Mouse (Mus musculus) gastrocnemius, postnatal 4 days (tissue): Measurements from ENCODE around the gene Olfr1396. TPM values are rescaled to one million over a fixed set of nuclear protein-coding genes. Genes with fewer than 3 reads are reported as not detected.

Experiments
- DNase-seq, 2 experiments: peaks; one replicate each; pipeline ENCODE4 v3.0.0; 2021 to 2022; ENCODE audit warnings: low spot score in 2 of 2, mixed read lengths in 2 of 2
- long read RNA-seq, 2 experiments: library from polyadenylated mRNA; stranded (forward); transcript quantifications; one replicate each; pipeline ENCODE4 v2.0.0; 2021
- total RNA-seq, 2 experiments: library from RNA; stranded (reverse); gene quantifications; 2 replicates each; pipeline ENCODE4 v1.2.3; 2021

The Olfr1396 gene
- under 1 TPM in 1 of 2 experiments, not detected in 1; 0.27 TPM for total RNA-seq
- long read RNA-seq, experiment 1 = 0 reads
- long read RNA-seq, experiment 2 = 0 reads

DNA sequence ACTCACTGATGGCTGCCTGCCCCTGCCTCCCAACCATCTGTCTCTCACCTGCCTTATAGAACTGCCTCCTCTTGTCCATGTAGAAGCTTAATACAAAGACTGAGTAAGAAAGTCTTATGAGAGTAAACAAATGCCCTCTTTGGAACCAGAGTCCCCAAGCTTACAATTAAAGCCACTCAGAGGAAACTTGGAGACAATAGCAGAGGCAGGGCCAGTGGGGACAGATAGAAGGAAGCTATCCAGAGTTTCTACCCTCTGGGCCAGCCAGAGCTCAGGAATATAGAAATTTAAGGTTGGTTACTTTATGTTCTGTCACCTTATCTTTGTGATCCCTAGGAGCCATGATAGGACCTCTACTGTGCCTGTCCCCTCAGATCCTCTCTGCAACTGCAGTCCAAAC is at the start of gene Olfr1396:
TSS of gene Olfr1396 (minus strand) at position 101 of the 400 bp plus-strand sequence.
- no peak for DNase-seq

- DNase-seq = no peak
These were observed 42.4 kb upstream of the Olfr1396 start for GRCm38 (mm10) chr11:49156821-49157814.

- no peak for DNase-seq
These were observed 39.4 kb upstream of the Olfr1396 start, which contains the start of gene Olfr1394 for GRCm38 (mm10) chr11:49154077-49154476. Gene Olfr1394 (plus strand): TSS chr11:49154377.

DNA sequence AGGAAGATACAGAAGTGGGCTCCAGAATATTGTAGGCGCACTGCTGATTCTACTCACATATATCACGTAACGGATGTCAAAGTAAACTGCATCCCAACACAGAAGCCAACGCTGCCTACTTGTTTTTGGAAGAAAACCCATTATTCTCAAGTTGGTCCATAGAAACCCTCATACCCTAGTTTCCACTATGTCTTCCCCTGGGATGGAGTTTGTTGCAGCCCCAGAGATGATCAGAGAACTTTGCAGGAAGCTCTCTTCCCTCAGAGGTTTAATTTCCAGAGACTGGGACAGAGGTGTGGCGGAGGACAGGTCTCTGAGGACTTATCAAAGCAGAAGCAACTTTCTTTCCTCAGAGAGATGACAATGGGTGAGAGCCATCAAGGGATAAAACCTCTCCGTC is 27.3 kb upstream of the Olfr1396 start, which contains the start of gene Olfr1395:
TSS of gene Olfr1395 (plus strand) at position 301 of the 400 bp plus-strand sequence.
- DNase-seq = no peak

DNA sequence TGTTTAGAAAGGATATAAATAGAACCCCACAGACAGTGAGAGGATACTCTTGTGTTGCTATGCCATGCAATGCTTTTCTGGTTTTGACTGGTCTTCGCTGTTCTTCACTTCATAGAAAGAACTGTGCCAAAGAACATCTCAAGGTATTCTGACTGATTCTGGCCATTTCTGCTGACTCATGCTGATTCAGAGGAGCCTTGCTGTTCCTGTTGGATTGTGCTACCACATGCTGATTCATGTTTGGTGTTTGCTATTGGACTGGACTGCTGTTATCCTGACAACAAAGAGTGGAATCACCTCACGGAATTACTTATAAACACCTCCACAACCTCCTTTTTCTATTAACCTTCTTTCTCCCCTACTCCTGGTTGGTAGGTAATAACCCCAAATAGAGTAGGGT is 9.5 kb upstream of the Olfr1396 start:
- no peak for DNase-seq

DNA sequence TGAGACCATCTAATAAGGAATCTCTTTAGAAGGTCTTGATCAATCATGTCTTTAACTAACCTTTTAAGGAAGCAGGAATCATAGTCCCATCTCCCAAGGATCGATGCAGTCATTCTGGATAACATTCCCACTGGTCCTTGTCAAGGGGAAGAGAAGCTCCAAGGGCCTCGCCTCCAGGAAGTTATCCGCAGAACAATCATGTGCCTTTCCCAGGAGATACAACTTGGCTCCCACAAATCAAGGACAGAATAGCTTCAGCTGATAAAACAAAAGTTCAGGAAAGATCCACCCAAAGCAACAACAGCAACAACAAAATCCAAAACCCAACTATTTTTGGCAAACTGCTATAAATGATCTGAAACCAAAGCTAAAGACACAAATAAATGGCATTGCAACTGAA is 5.0 kb upstream of the Olfr1396 start:
- DNase-seq = no peak

- no peak for DNase-seq
These were observed 516 bp downstream of the Olfr1396 start for GRCm38 (mm10) chr11:49114158-49114557.

- no peak for DNase-seq
These were observed 2.0 kb downstream of the Olfr1396 start for GRCm38 (mm10) chr11:49112624-49113219.

- no peak for DNase-seq
These were observed 3.7 kb downstream of the Olfr1396 start for GRCm38 (mm10) chr11:49111000-49111399.

DNA sequence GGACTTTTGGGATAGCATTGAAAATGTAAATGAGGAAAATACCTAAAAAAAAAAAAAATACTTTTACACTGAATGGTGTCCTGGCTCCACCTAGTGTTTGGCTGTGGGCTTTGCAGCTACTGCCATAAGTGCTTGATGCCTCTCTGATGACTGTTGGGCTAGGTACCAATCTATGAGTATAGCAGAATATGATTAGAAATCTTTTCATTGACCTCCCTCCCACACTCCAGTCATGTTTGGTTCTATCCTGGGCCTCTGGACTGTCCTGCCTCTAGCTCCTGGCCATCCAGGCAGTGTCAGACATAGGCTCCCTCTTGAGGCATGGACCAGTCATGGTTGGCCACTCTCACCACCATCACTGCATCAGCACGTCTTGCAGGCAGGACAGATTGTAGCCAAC is 5.8 kb downstream of the Olfr1396 start:
- DNase-seq = no peak

DNA sequence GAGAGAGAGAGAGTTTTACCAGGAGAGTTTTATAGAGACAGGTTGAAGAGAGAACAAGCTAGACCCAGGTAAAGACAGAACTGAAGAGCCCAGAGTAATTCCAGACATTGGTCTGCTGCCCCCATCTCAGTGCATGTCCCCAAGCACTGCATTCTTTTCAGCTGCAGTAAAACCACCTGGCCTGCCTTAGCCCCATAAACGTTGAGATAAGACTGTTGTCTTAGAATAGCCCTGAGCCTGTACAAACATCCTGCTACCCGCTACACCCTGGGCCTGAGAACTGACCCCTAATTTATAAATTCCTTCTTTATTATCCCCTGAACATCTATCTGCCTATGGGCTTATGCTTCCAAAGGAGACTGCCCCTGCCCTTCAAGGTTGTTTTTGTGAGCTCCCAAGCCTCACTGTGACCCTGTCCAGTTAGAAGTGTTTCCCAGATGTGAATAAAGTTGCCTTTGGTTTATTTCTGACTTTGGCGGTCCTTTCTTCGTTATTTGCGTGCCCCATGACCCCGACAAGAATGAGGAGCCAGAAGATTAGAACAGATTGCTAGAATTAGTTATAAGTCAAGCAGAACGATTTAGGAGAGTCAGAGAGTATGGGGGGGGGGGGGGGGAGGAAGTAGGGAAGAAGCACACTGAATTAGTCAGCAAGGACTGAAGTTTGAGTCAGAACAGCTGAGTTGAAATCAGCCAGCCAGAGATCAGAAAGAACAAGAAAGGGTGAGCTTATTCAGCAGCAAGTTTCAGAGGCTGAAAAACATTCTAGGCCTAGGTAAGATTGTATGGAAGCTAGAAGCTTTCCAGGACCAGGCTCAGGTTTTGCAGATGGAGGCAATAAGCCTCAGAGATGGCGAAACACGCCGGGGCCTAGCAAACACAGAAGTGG is 6.8 kb downstream of the Olfr1396 start:
- no peak for DNase-seq

- DNase-seq = no peak
These were observed 8.9 kb downstream of the Olfr1396 start for GRCm38 (mm10) chr11:49105752-49106151.

GRCm38 (mm10) chr11:49103047-49103693 is 11.5 kb downstream of the Olfr1396 start:
- peak; percentile 65 to 88 for DNase-seq

GRCm38 (mm10) chr11:49101500-49101899 is 13.2 kb downstream of the Olfr1396 start:
- no peak for DNase-seq

- no peak for DNase-seq
These were observed 14.3 kb downstream of the Olfr1396 start for GRCm38 (mm10) chr11:49100409-49100808.

GRCm38 (mm10) chr11:49095367-49095766 is 19.3 kb downstream of the Olfr1396 start:
- DNase-seq = no peak

- no peak for DNase-seq
These were observed 20.6 kb downstream of the Olfr1396 start for GRCm38 (mm10) chr11:49093861-49094660.

DNA sequence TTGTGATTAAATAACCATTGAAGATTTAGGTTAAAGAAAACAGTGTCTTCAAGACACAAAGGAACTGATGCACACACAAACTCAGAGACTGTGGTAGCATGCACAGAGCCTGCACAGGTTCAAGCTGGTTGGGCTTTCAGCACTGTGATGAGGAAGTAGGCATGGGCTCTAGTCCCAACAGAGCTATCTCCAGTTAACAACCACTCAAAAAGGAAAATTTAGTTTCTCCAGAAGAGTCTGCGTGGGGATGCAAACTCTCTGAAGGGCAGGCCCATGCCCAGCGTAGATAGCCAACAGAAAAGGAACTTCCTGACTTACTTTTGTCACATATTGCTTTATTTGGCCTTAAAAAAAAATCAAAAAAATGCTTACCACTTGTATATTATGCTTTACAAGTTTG is 21.9 kb downstream of the Olfr1396 start:
- no peak for DNase-seq

GRCm38 (mm10) chr11:49092053-49092586 is 22.6 kb downstream of the Olfr1396 start:
- no peak for DNase-seq
